Mouse (Mus musculus): ENCODE measurements around the gene Gm20683.

DNA sequence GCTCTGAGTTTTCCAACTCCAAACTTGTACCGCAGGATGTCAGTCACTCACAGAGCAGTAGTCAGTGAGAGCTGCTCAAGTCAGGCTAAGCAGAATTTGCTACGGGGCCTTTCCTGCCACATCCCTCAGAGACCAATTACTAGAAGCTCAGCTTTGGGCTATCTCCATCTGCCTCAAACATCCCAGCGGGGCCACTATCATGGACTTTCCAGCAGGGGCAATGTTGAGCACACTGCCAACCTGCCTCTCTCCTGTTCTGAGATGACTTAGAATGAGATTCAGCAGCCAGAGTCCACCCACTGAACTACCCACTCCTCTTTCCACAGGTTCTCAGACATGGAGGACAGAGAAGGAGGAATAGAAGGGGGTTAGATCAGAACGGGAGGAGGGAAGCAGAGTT, 44.1 kb upstream of the Gm20683 start:
- peak; percentile 48; the same call in 1 of the 2 replicates for TF ChIP-seq CTCF (IDR thresholded peaks at IDR 0.05; ENCODE audit: borderline replicate concordance, extremely low read depth, insufficient read depth, insufficient read length)
- TF ChIP-seq POLR2A (IDR thresholded peaks at IDR 0.05; ENCODE audit: borderline replicate concordance, extremely low read depth, insufficient read depth, insufficient read length, poor library complexity, severe bottlenecking): no peak

All from brain, embryonic 14.5 days (tissue).